Mouse (Mus musculus) small intestine, adult 2 months (tissue): ENCODE data around the gene Ercc1.

Experiments used
- CTCF ChIP-seq: fragments of 200-500 bp; IDR thresholded peaks from 2 replicates; pipeline ENCODE4 v1.5.1; 2012; ENCODE audit warnings: low read depth, mild to moderate bottlenecking, control low read depth, inconsistent platforms, low read length, moderate library complexity, mixed read lengths; ENCODE audit not compliant: insufficient replicate concordance, insufficient read length; ENCODE audit errors: extremely low read depth
- POLR2A ChIP-seq: fragments of 200-500 bp; IDR thresholded peaks from 2 replicates; pipeline ENCODE4 v1.6.1; 2012; ENCODE audit warnings: low read depth, mild to moderate bottlenecking, control low read depth, inconsistent platforms, low read length, moderate library complexity

- TF ChIP-seq POLR2A (no peak), CTCF (no peak)
Measured at GRCm38 (mm10) chr7:19349188-19349915, 4.8 kb downstream of the Ercc1 start.
